In genomic region chr17:57305593-57305992, GRCm38 (mm10) we compare ENCODE assay signal across 16 mouse cellular contexts. TPM values are rescaled to one million over a fixed set of nuclear protein-coding genes. Genes with fewer than 3 reads are reported as not detected.
DNase-seq lines count a peak whose midpoint lies in the region; ATAC-seq lines count a peak whose summit lies in the region.
"Had no signal": no experiment of that assay in that cellular context is flagged by ENCODE, and none has a peak within 500 bp of the region (broad histone marks: within the 10 kb centered on the region; RNA-seq: fewer than 3 reads in every experiment).

No protein-coding gene starts in this region.

- H3K4me2 ChIP-seq in liver, embryonic 13.5 days = no peak overlapping the region
- no peak overlapping the region for H3K4me2 ChIP-seq in midbrain, embryonic 16.5 days (ENCODE audit: low read length)
- H3K4me2 ChIP-seq: forebrain, embryonic 12.5 days; heart, embryonic 12.5 days had no signal

- peak; percentile 49 for DNase-seq in thymus, postnatal 14 days
- no peak for DNase-seq in thymus, postnatal 10 days (ENCODE audit: low spot score in 2 of 2)
- DNase-seq in NIH3T3 (ENCODE audit: low read depth) = peak; percentile 14
- DNase-seq in liver, embryonic 13.5 days = no peak
- DNase-seq in left cerebral cortex, adult 18-20 months (ENCODE audit: low spot score in 2 of 2) = no peak
- DNase-seq in kidney, postnatal 4 days = no peak
- DNase-seq: adrenal gland, postnatal 25 days; gastrocnemius, adult 2 months; lung, adult 18-20 months had no signal

- H3K27ac ChIP-seq in liver, embryonic 13.5 days = no peak overlapping the region
- H3K27ac ChIP-seq in midbrain, embryonic 16.5 days (ENCODE audit: low read length) = no peak overlapping the region
- H3K27ac ChIP-seq: forebrain, embryonic 12.5 days; gastrocnemius, adult 2 months; hindbrain, embryonic 10.5 days; layer of hippocampus, adult 2 months had no signal

- peaks cover 5% of the 10 kb centered on the region; the same call in 1 of the 2 replicates for H3K36me3 ChIP-seq in liver, embryonic 13.5 days
- no peaks in the 10 kb centered on the region for H3K36me3 ChIP-seq in midbrain, embryonic 16.5 days (ENCODE audit: control insufficient read depth, insufficient read depth, low read length)
- H3K36me3 ChIP-seq: forebrain, embryonic 12.5 days; heart, embryonic 12.5 days; hindbrain, embryonic 10.5 days had no signal

- ATAC-seq in liver, embryonic 13.5 days (ENCODE audit: low read depth) = peak; percentile 61; the same call in 1 of the 2 replicates
- no peak for ATAC-seq in midbrain, embryonic 16.5 days
- ATAC-seq: intestine, postnatal 0 days had no signal

- no peaks in the 10 kb centered on the region for H3K9me3 ChIP-seq in liver, embryonic 13.5 days (replicated peaks)
- H3K9me3 ChIP-seq in midbrain, embryonic 16.5 days (replicated peaks; ENCODE audit: control insufficient read depth, low read length, poor library complexity, severe bottlenecking) = no peaks in the 10 kb centered on the region
- H3K9me3 ChIP-seq: forebrain, embryonic 12.5 days; hindbrain, embryonic 10.5 days had no signal

- no peaks in the 10 kb centered on the region for H3K27me3 ChIP-seq in liver, embryonic 13.5 days
- no peaks in the 10 kb centered on the region for H3K27me3 ChIP-seq in midbrain, embryonic 16.5 days (ENCODE audit: control insufficient read depth, insufficient read depth, low read depth, low read length)
- H3K27me3 ChIP-seq: forebrain, embryonic 12.5 days; heart, embryonic 12.5 days had no signal

- H3K4me1 ChIP-seq in liver, embryonic 13.5 days (replicated peaks) = 0 out of 2 replicates have a peak, but pooled peaks cover 5% of the 10 kb centered on the region
- H3K4me1 ChIP-seq in midbrain, embryonic 16.5 days (ENCODE audit: control insufficient read depth, insufficient read depth, low read length) = no peaks in the 10 kb centered on the region
- H3K4me1 ChIP-seq: forebrain, embryonic 12.5 days; heart, embryonic 12.5 days; hindbrain, embryonic 10.5 days had no signal

- 67% methylated on average over 4 of the region's 4 CpGs for WGBS in liver, embryonic 13.5 days (ENCODE audit: insufficient replicate concordance)
- WGBS in midbrain, embryonic 16.5 days = 71% methylated on average over 4 of the region's 4 CpGs

- H3K4me3 ChIP-seq in liver, embryonic 13.5 days (replicated peaks) = no peak overlapping the region
- no peak overlapping the region for H3K4me3 ChIP-seq in midbrain, embryonic 16.5 days (ENCODE audit: low read depth, low read length)
- H3K4me3 ChIP-seq: forebrain, embryonic 12.5 days; gastrocnemius, adult 2 months; heart, embryonic 12.5 days; hindbrain, embryonic 10.5 days; layer of hippocampus, adult 2 months; myocyte had no signal

- H3K9ac ChIP-seq in liver, embryonic 13.5 days = no peak overlapping the region
- H3K9ac ChIP-seq in midbrain, embryonic 16.5 days (ENCODE audit: low read depth, low read length) = no peak overlapping the region
- H3K9ac ChIP-seq: forebrain, embryonic 12.5 days; heart, embryonic 12.5 days had no signal

RNA-seq across cellular contexts. Expression of gene Vav1, which starts 26.7 kb away (rescaled TPM):
- 11.6 and 12.5 TPM in 2 replicates for polyA plus RNA-seq in liver, embryonic 13.5 days (2015; fragmentation: Nextera tagmentation; extraction: Ambion mirVana)
- total RNA-seq in left cerebral cortex, adult 18-20 months (2021) = 1 to 10 TPM; 2.9 to 3.1 TPM
- polyA plus RNA-seq in midbrain, embryonic 16.5 days (2015; fragmentation: Nextera tagmentation; extraction: Ambion mirVana) = 1.2 and 1.3 TPM in 2 replicates
- polyA plus RNA-seq: myocyte had no signal

RNA-seq across cellular contexts. Expression of gene Adgre1, which starts 52.9 kb away (rescaled TPM):
- 17.0 and 20.5 TPM in 2 replicates for polyA plus RNA-seq in liver, embryonic 13.5 days (2015; fragmentation: Nextera tagmentation; extraction: Ambion mirVana)
- 1 to 10 TPM; 4.8 to 7.4 TPM for total RNA-seq in left cerebral cortex, adult 18-20 months (2021)
- 3.3 and 3.5 TPM in 2 replicates for polyA plus RNA-seq in midbrain, embryonic 16.5 days (2015; fragmentation: Nextera tagmentation; extraction: Ambion mirVana)

RNA-seq across cellular contexts. Expression of gene Trip10, which starts 56.3 kb away (rescaled TPM):
- 10.4 and 11.9 TPM in 2 replicates for polyA plus RNA-seq in liver, embryonic 13.5 days (2015; fragmentation: Nextera tagmentation; extraction: Ambion mirVana)
- total RNA-seq in left cerebral cortex, adult 18-20 months (2021) = 10 to 100 TPM in 1 of 2 experiments, 1 to 10 TPM in 1; 9.5 to 10.2 TPM
- polyA plus RNA-seq in midbrain, embryonic 16.5 days (2015; fragmentation: Nextera tagmentation; extraction: Ambion mirVana) = 9.2 and 9.4 TPM in 2 replicates

RNA-seq across cellular contexts. Expression of gene Gpr108, which starts 57.3 kb away (rescaled TPM):
- 13.7 and 15.2 TPM in 2 replicates for polyA plus RNA-seq in liver, embryonic 13.5 days (2015; fragmentation: Nextera tagmentation; extraction: Ambion mirVana)
- 10 to 100 TPM; 24.1 to 26.7 TPM for total RNA-seq in left cerebral cortex, adult 18-20 months (2021)
- 18.7 and 21.1 TPM in 2 replicates for polyA plus RNA-seq in midbrain, embryonic 16.5 days (2015; fragmentation: Nextera tagmentation; extraction: Ambion mirVana)

Comparison
In these comparisons a context has a peak if more than half of its experiments do, and no peak if none do; other contexts are left out.
1. DNase-seq: peak in thymus, postnatal 14 days (single experiment) and NIH3T3 (single experiment); none in thymus, postnatal 10 days (0 of 2), liver, embryonic 13.5 days (single experiment), left cerebral cortex, adult 18-20 months (0 of 2) and kidney, postnatal 4 days (0 of 2).